Mouse (Mus musculus) olfactory bulb, adult 2 months (tissue): ENCODE data around the gene Olfr20.

Experiments used
- CTCF ChIP-seq: fragments of 200-500 bp; IDR thresholded peaks from 2 replicates; pipeline ENCODE4 v1.5.1; 2012; ENCODE audit warnings: low read depth, mild to moderate bottlenecking, low read length, moderate library complexity; ENCODE audit not compliant: insufficient read depth
- POLR2A ChIP-seq: fragments of 200-500 bp; IDR thresholded peaks from 2 replicates; pipeline ENCODE4 v1.6.1; 2012; ENCODE audit warnings: mild to moderate bottlenecking, low read depth, low read length, moderate library complexity; ENCODE audit not compliant: insufficient read depth

GRCm38 (mm10) chr11:73323906-73324830 lies 26.4 kb upstream of the Olfr20 start:
- TF ChIP-seq POLR2A (no peak), CTCF (no peak)
